Mouse (Mus musculus) neutrophil, adult 65 days (primary cell): ENCODE results near the gene Epop. TPM values are rescaled to one million over a fixed set of nuclear protein-coding genes. Genes with fewer than 3 reads are reported as not detected.

Experiments used
- total RNA-seq: library from RNA; stranded (reverse); gene quantifications from 2 replicates; pipeline ENCODE4 v1.2.4, GENCODE M21; 2023

The Epop gene
- total RNA-seq, result 0.43 and 1.6 TPM in 2 replicates

DNA sequence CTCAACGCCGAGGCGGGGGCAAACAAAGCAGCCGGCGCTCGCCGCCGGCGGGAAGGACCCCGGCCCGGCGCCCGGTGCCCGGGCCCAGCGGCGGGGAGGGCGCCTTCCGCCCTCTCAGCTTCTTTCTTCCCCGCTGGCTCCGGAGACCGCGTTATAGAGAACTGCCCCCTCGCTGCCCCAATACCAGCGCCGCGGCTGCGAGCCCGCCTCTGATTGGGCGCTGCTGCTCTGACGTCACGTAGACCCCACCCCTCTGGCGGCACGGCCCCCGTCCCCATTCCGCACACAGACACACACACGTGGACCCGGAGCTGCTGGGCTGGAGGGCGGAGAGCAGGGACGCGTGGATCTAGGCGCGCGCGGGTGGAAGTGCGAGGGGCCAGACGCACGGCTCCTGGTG is at the start of gene Epop:
Gene Epop, minus strand, starts transcription at position 127 of the 400 bp plus-strand sequence.

DNA sequence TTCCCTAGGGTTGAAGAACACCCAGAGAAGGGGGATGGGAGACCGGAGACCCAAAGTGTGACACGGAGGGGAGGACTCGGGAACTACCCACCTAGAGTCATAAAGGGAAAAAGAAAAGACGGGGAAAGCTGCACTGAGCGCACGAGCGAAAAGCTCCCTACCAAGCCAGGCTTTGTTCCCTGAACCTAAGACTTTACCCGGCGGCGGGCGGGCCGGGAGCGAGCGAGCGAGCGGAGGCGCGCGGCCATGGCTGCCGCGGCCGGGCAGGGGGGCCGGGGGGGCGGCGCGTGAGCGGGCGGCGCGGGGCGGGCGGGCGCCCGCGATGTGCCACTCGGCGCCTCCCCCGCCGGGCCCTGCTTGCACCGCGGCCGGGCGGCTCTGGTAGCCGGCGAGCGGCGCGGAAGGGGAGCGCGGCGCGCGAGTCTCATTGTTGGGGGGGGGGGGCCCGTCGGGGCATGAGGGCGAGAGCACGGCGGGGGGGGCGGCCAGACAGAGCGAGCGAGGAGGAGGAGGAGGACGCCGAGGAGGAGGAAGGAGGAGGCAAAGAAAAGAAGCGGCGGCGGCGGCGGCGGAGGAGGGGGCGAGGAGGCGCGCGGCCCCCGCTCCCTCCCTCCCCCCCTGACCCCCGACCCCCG is 33.5 kb upstream of the Epop start, which contains the start of gene Mllt6:
Gene Mllt6, plus strand, starts transcription at position 522 of the 635 bp plus-strand sequence.

Other genes starting within 250 kb of the Epop start
- 36.3 and 40.0 TPM in 2 replicates for gene Arhgap23, start 214.2 kb downstream of the Epop start, total RNA-seq
- not detected in 2 replicates for gene 4933428G20Rik, start 129.4 kb downstream of the Epop start, total RNA-seq
- not detected in 2 replicates for gene Srcin1, start 53.5 kb downstream of the Epop start, total RNA-seq
- gene Mllt6, start 33.7 kb upstream of the Epop start, total RNA-seq, result 6.6 and 9.1 TPM in 2 replicates
- gene Cisd3, start 56.1 kb upstream of the Epop start, total RNA-seq, result 5.6 and 7.7 TPM in 2 replicates
- gene Pcgf2, start 70.8 kb upstream of the Epop start, total RNA-seq, result 0.77 and 1.0 TPM in 2 replicates
- gene Psmb3, start 73.7 kb upstream of the Epop start, total RNA-seq, result 94.9 and 106 TPM in 2 replicates
- 21.9 and 24.1 TPM in 2 replicates for gene Pip4k2b, start 115.0 kb upstream of the Epop start, total RNA-seq
- 60.7 and 93.3 TPM in 2 replicates for gene Cwc25, start 136.9 kb upstream of the Epop start, total RNA-seq
- not detected in 2 replicates for gene 1700001P01Rik, start 146.2 kb upstream of the Epop start, total RNA-seq
- gene Rpl23, start 152.7 kb upstream of the Epop start, total RNA-seq, result 395 and 426 TPM in 2 replicates
- 424 and 430 TPM in 2 replicates for gene Lasp1, start 169.3 kb upstream of the Epop start, total RNA-seq
- gene B230217C12Rik, start 211.1 kb upstream of the Epop start, total RNA-seq, result 0.69 and 0.91 TPM in 2 replicates